Mouse (Mus musculus): ENCODE measurements around the gene Coch.

Gene Coch

GRCm38 (mm10) chr12:51593229-51594029 is at the start of gene Coch:
TSS of gene Coch (plus strand) at chr12:51593341.
- no peak for DNase-seq (ENCODE audit: low read depth, low spot score)

- no peak for DNase-seq (ENCODE audit: low read depth, low spot score)
Measured at GRCm38 (mm10) chr12:51543402-51543960, 49.7 kb upstream of the Coch start.

GRCm38 (mm10) chr12:51555041-51555440 is 38.1 kb upstream of the Coch start:
- DNase-seq (ENCODE audit: low read depth, low spot score), result no peak

- DNase-seq (ENCODE audit: low read depth, low spot score), result no peak
Measured at GRCm38 (mm10) chr12:51561416-51561815, 31.7 kb upstream of the Coch start.

GRCm38 (mm10) chr12:51567225-51567624 is 25.9 kb upstream of the Coch start:
- DNase-seq (ENCODE audit: low read depth, low spot score), result no peak

GRCm38 (mm10) chr12:51569472-51569871 is 23.7 kb upstream of the Coch start:
- no peak for DNase-seq (ENCODE audit: low read depth, low spot score)

GRCm38 (mm10) chr12:51569944-51570343 is 23.2 kb upstream of the Coch start:
- DNase-seq (ENCODE audit: low read depth, low spot score), result no peak

- no peak for DNase-seq (ENCODE audit: low read depth, low spot score)
Measured at GRCm38 (mm10) chr12:51572651-51573050, 20.5 kb upstream of the Coch start.

- DNase-seq (ENCODE audit: low read depth, low spot score), result peak; percentile 36
Measured at GRCm38 (mm10) chr12:51577816-51578215, 15.3 kb upstream of the Coch start.

- no peak for DNase-seq (ENCODE audit: low read depth, low spot score)
Measured at GRCm38 (mm10) chr12:51589263-51589662, 3.9 kb upstream of the Coch start.

GRCm38 (mm10) chr12:51591921-51592320 is 1.2 kb upstream of the Coch start:
- no peak for DNase-seq (ENCODE audit: low read depth, low spot score)

- no peak for DNase-seq (ENCODE audit: low read depth, low spot score)
Measured at GRCm38 (mm10) chr12:51592888-51593228, 283 bp upstream of the Coch start.

- no peak for DNase-seq (ENCODE audit: low read depth, low spot score)
Measured at GRCm38 (mm10) chr12:51594030-51594470, 909 bp downstream of the Coch start.

GRCm38 (mm10) chr12:51603306-51603705 is 10.2 kb downstream of the Coch start:
- DNase-seq (ENCODE audit: low read depth, low spot score), result no peak

GRCm38 (mm10) chr12:51606138-51606537 is 13.0 kb downstream of the Coch start:
- DNase-seq (ENCODE audit: low read depth, low spot score), result peak; percentile 78

GRCm38 (mm10) chr12:51612361-51612760 is 19.2 kb downstream of the Coch start:
- no peak for DNase-seq (ENCODE audit: low read depth, low spot score)

- no peak for DNase-seq (ENCODE audit: low read depth, low spot score)
Measured at GRCm38 (mm10) chr12:51620572-51620971, 27.4 kb downstream of the Coch start.

- no peak for DNase-seq (ENCODE audit: low read depth, low spot score)
Measured at GRCm38 (mm10) chr12:51621161-51621560, 28.0 kb downstream of the Coch start.

- DNase-seq (ENCODE audit: low read depth, low spot score), result peak; percentile 27
Measured at GRCm38 (mm10) chr12:51622670-51623365, 29.7 kb downstream of the Coch start.

GRCm38 (mm10) chr12:51623366-51623694 is 30.2 kb downstream of the Coch start:
- no peak for DNase-seq (ENCODE audit: low read depth, low spot score)

GRCm38 (mm10) chr12:51633481-51633880 is 40.3 kb downstream of the Coch start:
- DNase-seq (ENCODE audit: low read depth, low spot score), result no peak

- DNase-seq (ENCODE audit: low read depth, low spot score), result no peak
Measured at GRCm38 (mm10) chr12:51636260-51636659, 43.1 kb downstream of the Coch start.
